Mouse (Mus musculus): ENCODE results near the gene Lmtk2. TPM values are rescaled to one million over a fixed set of nuclear protein-coding genes. Genes with fewer than 3 reads are reported as not detected.

The Lmtk2 gene
- polyA plus RNA-seq, 1 experiment from 2014 or later: 6.3 TPM

DNA sequence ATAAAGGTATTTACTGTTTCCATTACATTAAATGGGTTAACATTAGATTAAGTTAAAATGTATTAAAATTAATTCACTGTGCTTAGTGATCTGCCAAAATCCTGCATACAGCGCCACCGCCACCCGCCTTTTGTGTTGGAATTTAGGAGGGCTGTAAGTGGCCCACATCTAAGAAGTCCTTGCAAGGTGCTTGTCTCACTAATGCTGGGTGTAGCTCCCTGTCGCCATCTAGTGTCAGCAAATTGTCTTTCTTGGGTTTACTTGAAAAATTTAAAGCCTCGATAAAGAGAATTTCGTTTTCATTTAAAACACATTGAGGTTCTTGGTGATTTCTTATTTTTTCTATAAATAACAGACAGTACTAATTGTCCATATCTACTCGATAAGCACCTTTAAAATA is 54.3 kb downstream of the Lmtk2 start:
- no peak overlapping the region for H3K9ac ChIP-seq
- no peak overlapping the region for H3K4me2 ChIP-seq
- H3K27me3 ChIP-seq: no peaks in the 10 kb centered on the region
- 26% methylated on average over 7 of the region's 7 CpGs for WGBS
- peaks cover 10% of the 10 kb centered on the region for H3K4me1 ChIP-seq
- no peak overlapping the region for H3K27ac ChIP-seq
- no peak overlapping the region for H3K4me3 ChIP-seq
- H3K9me3 ChIP-seq (replicated peaks): no peaks in the 10 kb centered on the region
- peaks cover 47% of the 10 kb centered on the region for H3K36me3 ChIP-seq (ENCODE audit: poor library complexity, severe bottlenecking)
- ATAC-seq: peak; percentile 62; the same call in 1 of the 2 replicates

DNA sequence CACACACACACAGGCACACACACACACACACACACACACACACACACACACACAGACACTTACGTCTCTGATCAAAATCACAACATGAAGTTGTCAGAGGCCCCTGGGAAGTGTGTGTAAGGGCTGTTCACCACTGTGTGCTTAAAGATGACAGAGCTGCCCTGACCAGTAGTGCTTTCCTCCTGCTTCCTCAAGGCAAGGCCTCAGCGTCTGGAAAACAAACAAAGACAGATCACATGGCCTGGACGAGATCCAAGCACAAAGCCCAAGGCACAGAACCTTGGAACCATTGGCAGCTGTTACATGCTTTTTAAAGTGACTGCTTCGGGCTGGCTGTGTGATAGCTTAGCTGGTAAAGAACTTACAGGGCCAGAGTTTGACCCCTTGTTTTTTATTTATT is 58.4 kb downstream of the Lmtk2 start:
- H3K9me3 ChIP-seq (replicated peaks): no peaks in the 10 kb centered on the region
- no peak overlapping the region for H3K4me2 ChIP-seq
- no peaks in the 10 kb centered on the region for H3K27me3 ChIP-seq
- H3K9ac ChIP-seq: peak overlapping the region; percentile 37; the same call in 1 of the 2 replicates
- WGBS: 30% methylated on average over 4 of the region's 4 CpGs
- no peak overlapping the region for H3K4me3 ChIP-seq
- peaks cover 10% of the 10 kb centered on the region for H3K4me1 ChIP-seq
- peak; percentile 77 for ATAC-seq
- H3K27ac ChIP-seq: peak overlapping the region; percentile 78
- H3K36me3 ChIP-seq (ENCODE audit: poor library complexity, severe bottlenecking): peaks cover 47% of the 10 kb centered on the region

DNA sequence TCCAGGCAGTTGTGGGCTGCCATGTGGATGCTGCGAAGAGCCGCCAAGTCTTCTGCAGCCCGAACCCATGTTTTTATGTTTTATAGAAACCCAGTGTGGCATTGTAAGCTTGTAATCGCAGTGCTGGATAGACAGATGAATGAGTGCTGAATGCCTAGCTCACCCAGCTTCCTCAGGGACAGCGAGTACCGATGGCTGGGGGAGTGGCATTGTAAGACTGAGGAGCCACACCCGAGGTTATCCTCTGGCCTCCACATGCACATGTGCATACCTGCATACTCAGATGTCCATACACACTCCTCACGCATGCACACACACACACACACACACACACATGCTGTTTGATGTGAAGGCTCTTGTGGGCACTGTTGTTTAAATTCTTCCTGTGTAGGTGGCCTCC is 58.9 kb downstream of the Lmtk2 start:
- H3K9ac ChIP-seq: no peak overlapping the region
- no peak overlapping the region for H3K4me2 ChIP-seq
- H3K27me3 ChIP-seq: no peaks in the 10 kb centered on the region
- WGBS: 91% methylated on average over 8 of the region's 8 CpGs
- 0 out of 2 replicates have a peak, but pooled peaks have one; percentile 13 for ATAC-seq
- H3K4me1 ChIP-seq: peaks cover 10% of the 10 kb centered on the region
- H3K9me3 ChIP-seq (replicated peaks): no peaks in the 10 kb centered on the region
- peaks cover 52% of the 10 kb centered on the region for H3K36me3 ChIP-seq (ENCODE audit: poor library complexity, severe bottlenecking)
- peak overlapping the region; percentile 78 for H3K27ac ChIP-seq
- H3K4me3 ChIP-seq: no peak overlapping the region

DNA sequence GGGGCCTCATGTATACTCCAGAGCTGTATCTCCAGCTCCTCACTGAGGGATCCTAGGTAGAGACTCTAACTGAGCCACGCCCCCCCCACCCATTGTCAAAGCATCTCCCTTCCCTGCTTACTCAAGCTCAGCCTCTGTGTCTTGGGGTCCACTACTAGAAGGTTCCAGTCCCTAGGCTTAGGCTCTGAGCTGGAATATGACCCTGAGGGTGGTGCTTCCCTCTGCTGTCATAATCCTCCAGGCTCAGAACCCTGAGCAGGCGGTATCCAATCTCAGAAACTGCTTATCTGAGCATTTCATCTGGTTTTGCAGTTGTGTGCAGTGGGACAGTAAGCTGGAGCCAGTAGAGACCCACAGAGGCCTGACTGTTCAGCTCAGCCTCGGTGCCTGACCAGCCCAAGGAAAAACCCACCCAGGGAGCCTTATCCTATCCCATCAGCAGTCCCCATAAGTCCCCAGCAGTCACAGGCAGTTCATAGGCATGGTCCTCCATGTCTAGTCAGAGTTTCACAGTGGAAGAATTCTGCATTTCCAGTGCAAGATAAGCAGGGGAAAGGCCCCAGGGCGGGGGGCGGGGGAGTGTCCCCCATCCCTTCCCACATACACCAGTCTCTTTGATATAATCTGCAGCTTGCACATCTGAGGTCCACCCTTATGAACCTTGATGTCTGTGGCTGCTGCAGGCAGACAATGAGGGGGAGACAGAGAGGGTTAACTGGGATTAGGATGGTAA is 62.0 kb downstream of the Lmtk2 start:
- Histone ChIP-seq H3K36me3 (ENCODE audit: poor library complexity, severe bottlenecking) (peaks cover 64% of the 10 kb centered on the region), H3K9me3 (replicated peaks) (no peaks in the 10 kb centered on the region), H3K27me3 (no peaks in the 10 kb centered on the region), H3K4me1 (peaks cover 10% of the 10 kb centered on the region), H3K4me3 (no peak overlapping the region), H3K27ac (no peak overlapping the region), H3K4me2 (no peak overlapping the region), H3K9ac (no peak overlapping the region)
- WGBS: 83% methylated on average over 5 of the region's 5 CpGs
- no peak for ATAC-seq

DNA sequence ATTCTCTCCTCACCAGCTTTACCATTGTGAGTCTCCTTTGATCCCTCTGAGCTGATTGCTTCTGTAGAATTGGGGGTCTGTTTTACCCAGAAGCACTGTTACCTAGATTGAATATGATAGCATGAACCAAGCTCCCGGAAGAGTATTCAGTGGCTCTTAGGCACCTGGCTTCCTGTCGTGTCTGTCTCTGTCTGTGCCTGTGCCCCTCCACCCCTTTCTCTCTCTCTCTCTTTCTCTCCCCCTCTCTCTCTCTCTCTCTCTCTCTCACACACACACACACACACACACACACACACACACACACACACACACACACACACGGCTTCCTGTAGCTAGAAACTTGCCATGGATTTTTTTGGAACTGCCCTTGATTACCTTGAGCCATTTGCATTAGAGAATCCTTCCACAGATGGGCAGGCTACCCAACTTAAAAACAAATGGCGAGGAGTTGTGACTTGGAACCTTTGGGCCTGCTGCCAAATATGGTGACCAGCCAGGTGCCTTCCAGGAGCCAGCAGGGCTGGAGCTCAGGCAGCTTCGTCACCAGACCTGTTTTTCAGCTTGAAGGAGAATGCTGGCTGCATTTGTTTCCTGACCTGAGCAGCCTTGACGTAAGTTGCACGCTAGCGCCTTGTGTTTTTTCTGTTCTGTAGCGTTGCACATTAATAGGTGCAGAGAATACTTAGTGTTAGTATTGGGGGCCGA is 62.7 kb downstream of the Lmtk2 start:
- Histone ChIP-seq H3K4me2 (no peak overlapping the region), H3K4me3 (no peak overlapping the region), H3K4me1 (peaks cover 10% of the 10 kb centered on the region), H3K27me3 (no peaks in the 10 kb centered on the region), H3K27ac (no peak overlapping the region), H3K9me3 (replicated peaks) (no peaks in the 10 kb centered on the region), H3K9ac (no peak overlapping the region), H3K36me3 (ENCODE audit: poor library complexity, severe bottlenecking) (peaks cover 59% of the 10 kb centered on the region)
- 78% methylated on average over 10 of the region's 10 CpGs for WGBS
- ATAC-seq: no peak

DNA sequence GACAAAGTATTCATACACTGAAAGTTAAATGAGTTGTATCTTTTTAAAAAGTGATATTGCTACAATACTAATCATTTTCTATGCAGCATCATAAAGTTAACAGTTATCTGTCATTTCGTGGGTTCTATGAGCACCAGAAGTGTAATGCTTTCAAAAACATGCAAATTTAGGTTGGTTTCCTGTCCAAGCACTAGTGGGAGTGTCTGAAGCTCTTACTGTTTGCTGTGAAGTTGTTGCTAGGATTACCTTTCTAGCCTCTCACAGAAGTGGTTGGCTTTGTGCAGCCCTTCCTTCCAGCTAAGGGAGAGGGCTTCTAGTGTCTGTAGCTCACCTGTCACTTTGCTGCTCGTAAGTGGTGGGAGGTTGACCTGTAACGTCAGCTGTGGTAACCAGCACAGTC is 65.5 kb downstream of the Lmtk2 start:
- 86% methylated on average over 3 of the region's 3 CpGs for WGBS
- no peak for ATAC-seq
- Histone ChIP-seq H3K4me3 (no peak overlapping the region), H3K36me3 (ENCODE audit: poor library complexity, severe bottlenecking) (peaks cover 58% of the 10 kb centered on the region), H3K4me2 (no peak overlapping the region), H3K9me3 (replicated peaks) (no peaks in the 10 kb centered on the region), H3K27me3 (no peaks in the 10 kb centered on the region), H3K4me1 (0 out of 2 replicates have a peak, but pooled peaks cover 5% of the 10 kb centered on the region), H3K27ac (no peak overlapping the region), H3K9ac (no peak overlapping the region)

DNA sequence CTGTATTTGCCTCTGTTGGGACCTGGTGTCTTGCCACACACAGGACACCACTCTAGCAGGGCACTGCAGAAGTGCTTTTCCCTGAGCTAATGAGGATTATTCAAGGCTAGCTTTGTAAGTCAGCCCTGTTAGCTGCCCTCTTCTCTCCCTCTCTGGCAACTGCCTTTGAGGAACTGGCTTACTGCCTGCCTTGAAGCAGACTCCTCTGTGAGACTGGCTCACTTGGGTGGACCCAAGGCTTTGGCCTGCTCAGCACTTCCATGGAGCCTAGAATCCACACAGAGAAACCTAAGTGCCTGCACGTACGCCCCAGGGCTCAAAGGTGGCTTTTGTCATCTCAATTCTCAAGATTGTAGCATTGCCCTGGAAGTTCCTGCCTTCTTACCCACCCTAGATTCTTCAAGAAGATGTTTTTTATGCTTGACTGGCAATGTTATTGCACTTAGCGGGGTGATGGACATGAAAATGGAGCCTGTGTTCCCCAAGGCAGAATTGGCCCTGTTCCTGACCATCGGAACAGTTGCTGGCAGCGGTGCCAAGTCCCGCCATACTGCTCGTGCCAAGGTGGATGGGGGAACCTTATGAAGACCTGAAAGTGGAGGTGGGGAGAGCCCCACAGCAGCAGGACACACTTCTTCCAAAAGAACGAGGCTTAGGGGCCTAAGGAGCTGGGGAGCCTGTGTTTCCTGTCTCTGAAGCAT is 69.2 kb downstream of the Lmtk2 start:
- no peaks in the 10 kb centered on the region for H3K27me3 ChIP-seq
- H3K9ac ChIP-seq: no peak overlapping the region
- no peak overlapping the region for H3K27ac ChIP-seq
- 0 out of 2 replicates have a peak, but pooled peaks cover 5% of the 10 kb centered on the region for H3K4me1 ChIP-seq
- no peak overlapping the region for H3K4me3 ChIP-seq
- H3K36me3 ChIP-seq (ENCODE audit: poor library complexity, severe bottlenecking): peaks cover 68% of the 10 kb centered on the region
- no peak overlapping the region for H3K4me2 ChIP-seq
- WGBS: 83% methylated on average over 8 of the region's 8 CpGs
- no peak for ATAC-seq
- no peaks in the 10 kb centered on the region for H3K9me3 ChIP-seq (replicated peaks)

DNA sequence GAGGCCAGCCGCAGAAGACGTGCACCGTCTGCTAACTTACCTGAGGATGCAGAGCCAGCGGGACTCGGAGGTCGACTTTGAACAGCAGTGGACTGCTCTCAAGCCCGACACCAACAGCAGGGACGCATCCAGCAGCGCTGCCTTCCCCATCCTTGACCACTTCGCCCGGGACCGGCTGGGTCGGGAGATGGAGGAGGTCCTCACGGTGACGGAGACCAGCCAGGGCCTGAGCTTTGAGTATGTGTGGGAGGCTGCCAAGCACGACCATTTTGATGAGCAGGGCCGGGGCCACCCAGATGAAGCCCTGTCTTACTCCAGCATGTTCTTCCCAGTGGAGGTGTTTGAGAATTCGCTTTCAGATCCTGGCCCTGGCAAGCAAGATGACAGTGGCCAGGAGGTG is 73.4 kb downstream of the Lmtk2 start:
- Histone ChIP-seq H3K4me3 (no peak overlapping the region), H3K36me3 (ENCODE audit: poor library complexity, severe bottlenecking) (peaks cover 90% of the 10 kb centered on the region), H3K4me1 (0 out of 2 replicates have a peak, but pooled peaks cover 5% of the 10 kb centered on the region), H3K4me2 (no peak overlapping the region), H3K9me3 (replicated peaks) (no peaks in the 10 kb centered on the region), H3K27me3 (no peaks in the 10 kb centered on the region), H3K27ac (no peak overlapping the region), H3K9ac (no peak overlapping the region)
- 95% methylated on average over 18 of the region's 18 CpGs for WGBS
- ATAC-seq: no peak

DNA sequence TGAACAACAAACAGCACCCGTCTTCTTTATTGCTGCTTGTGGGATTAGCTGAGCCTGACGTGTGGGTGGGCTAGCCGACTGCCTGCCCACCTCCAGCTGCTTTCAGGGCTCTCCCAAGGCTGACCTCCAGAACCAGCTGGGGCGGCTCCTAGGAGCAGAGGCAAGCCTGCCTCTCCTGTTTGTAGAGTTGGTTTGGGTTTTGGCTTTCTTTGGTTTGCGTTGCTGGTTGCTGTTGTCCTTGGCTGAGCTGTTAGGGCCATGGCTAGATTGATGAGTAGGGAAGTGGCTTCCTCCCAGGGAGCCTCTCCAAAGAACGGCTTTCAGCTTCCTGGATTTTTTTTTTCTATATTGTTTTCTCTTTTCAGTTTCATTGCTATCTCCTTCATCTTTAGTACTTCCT is 78.0 kb downstream of the Lmtk2 start:
- WGBS: 78% methylated on average over 6 of the region's 6 CpGs
- ATAC-seq: no peak
- peaks cover 83% of the 10 kb centered on the region for H3K36me3 ChIP-seq (ENCODE audit: poor library complexity, severe bottlenecking)

DNA sequence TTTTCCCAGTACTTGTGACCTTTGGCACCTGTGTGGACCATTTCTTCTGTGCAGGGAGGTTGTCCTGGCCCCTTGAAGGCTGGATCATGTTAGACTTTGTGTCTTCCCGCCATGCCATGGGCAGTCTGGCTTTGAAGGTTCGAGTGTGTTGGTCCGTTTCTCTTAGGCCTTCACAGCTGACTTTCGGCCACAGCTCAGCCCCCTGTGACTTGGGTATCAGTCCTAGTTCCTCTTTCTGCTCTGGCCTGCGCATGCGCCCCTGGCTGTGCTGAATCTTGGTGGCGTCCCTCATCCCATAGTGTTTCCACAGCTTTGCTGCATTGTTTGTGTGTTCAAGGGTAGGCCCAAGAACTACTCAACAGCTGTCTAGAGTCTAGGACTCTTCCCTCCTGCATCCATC is 81.0 kb downstream of the Lmtk2 start:
- no peaks in the 10 kb centered on the region for H3K27me3 ChIP-seq
- H3K27ac ChIP-seq: no peak overlapping the region
- H3K9ac ChIP-seq: no peak overlapping the region
- no peaks in the 10 kb centered on the region for H3K9me3 ChIP-seq (replicated peaks)
- H3K4me3 ChIP-seq: no peak overlapping the region
- H3K4me2 ChIP-seq: no peak overlapping the region
- no peak for ATAC-seq
- peaks cover 76% of the 10 kb centered on the region for H3K36me3 ChIP-seq (ENCODE audit: poor library complexity, severe bottlenecking)
- no peaks in the 10 kb centered on the region for H3K4me1 ChIP-seq
- 92% methylated on average over 7 of the region's 7 CpGs for WGBS

More for the DNA sequence above, 78.0 kb downstream of the Lmtk2 start:
- H3K9me3 ChIP-seq (replicated peaks): no peaks in the 10 kb centered on the region
- H3K9ac ChIP-seq: no peak overlapping the region
- H3K27ac ChIP-seq: no peak overlapping the region
- no peaks in the 10 kb centered on the region for H3K27me3 ChIP-seq
- no peak overlapping the region for H3K4me2 ChIP-seq
- no peak overlapping the region for H3K4me3 ChIP-seq
- H3K4me1 ChIP-seq: no peaks in the 10 kb centered on the region

DNA sequence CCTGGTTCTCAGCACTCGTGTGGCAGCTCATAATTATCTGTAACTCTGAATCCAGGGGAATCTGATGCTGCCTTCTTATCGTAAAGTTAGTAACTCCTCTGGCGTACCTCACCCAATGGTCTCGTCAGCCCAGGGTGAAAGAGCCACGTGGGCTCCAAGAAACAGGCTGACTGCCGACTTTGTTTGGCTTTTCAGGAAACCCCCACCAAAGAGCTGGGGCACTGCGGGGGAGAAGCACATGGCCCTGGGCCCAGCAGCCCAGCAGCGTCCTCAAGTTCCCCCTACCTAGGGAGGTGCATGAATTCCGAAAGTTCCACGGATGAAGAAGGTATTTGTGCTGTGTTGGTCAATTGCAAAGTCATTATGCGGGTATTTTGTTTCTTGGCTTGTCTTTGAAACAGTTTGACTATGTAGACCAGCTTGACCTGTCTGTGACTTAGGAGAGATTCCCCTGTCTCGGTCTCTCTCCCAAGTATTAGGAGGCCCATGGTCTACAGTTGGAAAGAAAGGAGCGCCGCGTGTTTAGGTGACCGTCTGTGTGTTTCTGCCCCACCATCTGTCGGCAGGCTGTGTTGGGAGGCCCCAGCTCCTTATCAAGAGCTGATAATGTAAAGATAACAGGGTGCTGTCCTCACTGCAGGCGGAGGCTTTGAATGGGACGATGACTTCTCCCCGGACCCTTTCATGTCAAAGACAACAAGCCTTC is 82.5 kb downstream of the Lmtk2 start:
- H3K36me3 ChIP-seq (ENCODE audit: poor library complexity, severe bottlenecking): peaks cover 71% of the 10 kb centered on the region

DNA sequence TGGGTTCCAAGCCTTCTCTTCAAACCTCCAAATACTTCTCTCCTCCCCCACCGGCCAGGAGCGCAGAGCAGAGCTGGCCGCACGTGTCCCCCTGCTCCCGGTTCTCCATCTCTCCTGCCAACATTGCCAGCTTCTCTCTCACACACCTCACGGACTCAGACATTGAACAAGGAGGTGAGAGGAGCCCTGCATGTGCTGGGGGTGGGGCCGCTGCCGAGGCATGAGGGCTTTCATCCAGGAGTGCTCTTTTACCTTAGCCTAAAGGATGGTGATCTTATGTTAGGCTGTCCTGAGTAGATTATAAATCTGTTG is 83.0 kb downstream of the Lmtk2 start:
- H3K4me2 ChIP-seq: no peak overlapping the region
- no peaks in the 10 kb centered on the region for H3K27me3 ChIP-seq
- 89% methylated on average over 8 of the region's 8 CpGs for WGBS
- H3K4me1 ChIP-seq: no peaks in the 10 kb centered on the region
- H3K36me3 ChIP-seq (ENCODE audit: poor library complexity, severe bottlenecking): peaks cover 68% of the 10 kb centered on the region
- no peak for ATAC-seq
- H3K9me3 ChIP-seq (replicated peaks): no peaks in the 10 kb centered on the region
- H3K9ac ChIP-seq: no peak overlapping the region
- H3K27ac ChIP-seq: no peak overlapping the region; the same call in 1 of the 2 replicates
- no peak overlapping the region for H3K4me3 ChIP-seq

More for the DNA sequence above, 82.5 kb downstream of the Lmtk2 start:
- WGBS: 88% methylated on average over 20 of the region's 20 CpGs
- H3K9ac ChIP-seq: no peak overlapping the region
- no peak overlapping the region for H3K4me3 ChIP-seq
- no peak overlapping the region; the same call in 1 of the 2 replicates for H3K27ac ChIP-seq
- no peaks in the 10 kb centered on the region for H3K27me3 ChIP-seq
- H3K4me1 ChIP-seq: no peaks in the 10 kb centered on the region
- no peaks in the 10 kb centered on the region for H3K9me3 ChIP-seq (replicated peaks)
- H3K4me2 ChIP-seq: no peak overlapping the region
- ATAC-seq: no peak

Measured in forebrain, embryonic 13.5 days (tissue).